Mouse (Mus musculus): ENCODE results near the gene Nav2. TPM values are rescaled to one million over a fixed set of nuclear protein-coding genes. Genes with fewer than 3 reads are reported as not detected.

Nav2 gene
- total and polyA plus RNA-seq, 2 experiments from 2014 or later: 16.3 to 44.0 TPM

DNA sequence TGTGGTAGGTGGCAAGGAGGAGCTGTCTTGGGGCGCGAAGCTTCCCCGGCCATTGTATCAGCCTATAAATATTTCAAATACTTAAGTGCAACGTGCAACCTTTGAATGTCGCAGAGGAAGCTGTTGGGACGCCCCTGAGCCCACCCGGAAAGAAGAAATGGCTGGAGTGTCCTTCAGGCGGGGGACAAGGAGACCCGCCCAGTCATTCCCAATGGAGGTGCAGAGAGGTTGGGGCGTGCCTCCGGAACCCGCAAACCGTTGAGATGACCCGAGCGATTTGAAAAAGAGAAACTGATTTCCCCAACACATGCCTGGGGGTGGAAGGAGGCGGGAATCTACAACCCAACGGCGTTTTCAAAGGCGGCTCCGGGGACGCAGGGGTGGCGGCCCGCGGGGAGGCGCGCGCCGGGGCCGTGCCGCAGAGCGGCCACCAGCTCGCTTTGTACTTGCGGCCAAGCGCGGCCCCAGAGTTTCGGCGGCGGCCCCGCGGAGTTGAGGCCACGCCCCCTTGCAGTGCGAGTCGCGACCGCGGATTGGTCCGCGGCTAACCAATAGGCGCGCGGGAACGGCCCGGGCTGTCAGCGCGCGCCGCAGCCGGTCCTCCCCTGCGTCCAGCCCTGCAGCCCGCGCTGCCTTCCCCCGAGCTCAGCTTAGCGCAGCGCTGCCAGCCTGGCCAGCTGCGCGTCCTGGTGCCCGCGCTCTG, 337.2 kb downstream of the Nav2 start:
- DNase-seq (peak; percentile 97), ATAC-seq (peak; percentile 95)
- no peak for TF ChIP-seq CTCF (IDR thresholded peaks at IDR 0.05; ENCODE audit: low read depth)
- no peaks in the 10 kb centered on the region for H3K36me3 ChIP-seq (ENCODE audit: insufficient read depth)
- peak overlapping the region; percentile 68 for H3K4me3 ChIP-seq (ENCODE audit: low read depth, low read length)
- whole genome bisulfite sequencing: 1% methylated on average over 68 of the region's 68 CpGs
- peak overlapping the region; percentile 88 for H3K27ac ChIP-seq (ENCODE audit: low read depth, low read length)
- peak overlapping the region; percentile 87 for H3K4me2 ChIP-seq (ENCODE audit: low read depth)
- H3K4me1 ChIP-seq (ENCODE audit: insufficient read depth): peaks cover 16% of the 10 kb centered on the region
- no peaks in the 10 kb centered on the region for H3K9me3 ChIP-seq (ENCODE audit: low read length)
- H3K9ac ChIP-seq: peak overlapping the region; percentile 76
- no peaks in the 10 kb centered on the region for H3K27me3 ChIP-seq (ENCODE audit: insufficient read depth, low read length)

- no peak for DNase-seq
- Histone ChIP-seq H3K9ac (peak overlapping the region; percentile 76), H3K27me3 (ENCODE audit: insufficient read depth, low read length) (no peaks in the 10 kb centered on the region), H3K4me3 (ENCODE audit: low read depth, low read length) (peak overlapping the region; percentile 68), H3K9me3 (ENCODE audit: low read length) (no peaks in the 10 kb centered on the region), H3K36me3 (ENCODE audit: insufficient read depth) (no peaks in the 10 kb centered on the region), H3K4me2 (ENCODE audit: low read depth) (peak overlapping the region; percentile 87), H3K27ac (ENCODE audit: low read depth, low read length) (peak overlapping the region; percentile 88), H3K4me1 (ENCODE audit: insufficient read depth) (peaks cover 18% of the 10 kb centered on the region)
- no peak for TF ChIP-seq CTCF (IDR thresholded peaks at IDR 0.05; ENCODE audit: low read depth)
- 0% methylated on average over 31 of the region's 31 CpGs for WGBS
- ATAC-seq: no peak; the same call in 1 of the 2 replicates
Observed at GRCm38 (mm10) chr7:49246240-49246578, 337.7 kb downstream of the Nav2 start.

- TF ChIP-seq CTCF (IDR thresholded peaks at IDR 0.05; ENCODE audit: low read depth): no peak
- H3K27me3 ChIP-seq (ENCODE audit: insufficient read depth, low read length): no peaks in the 10 kb centered on the region
- H3K4me3 ChIP-seq (ENCODE audit: low read depth, low read length): peak overlapping the region; percentile 68
- H3K4me2 ChIP-seq (ENCODE audit: low read depth): peak overlapping the region; percentile 87
- no peaks in the 10 kb centered on the region for H3K36me3 ChIP-seq (ENCODE audit: insufficient read depth)
- H3K9me3 ChIP-seq (ENCODE audit: low read length): no peaks in the 10 kb centered on the region
- ATAC-seq (no peak), DNase-seq (peak; percentile 40)
- H3K9ac ChIP-seq: peak overlapping the region; percentile 76
- peaks cover 18% of the 10 kb centered on the region for H3K4me1 ChIP-seq (ENCODE audit: insufficient read depth)
- 3% methylated on average over 50 of the region's 50 CpGs for WGBS
- peak overlapping the region; percentile 88 for H3K27ac ChIP-seq (ENCODE audit: low read depth, low read length)
Observed at GRCm38 (mm10) chr7:49246584-49247481, 338.3 kb downstream of the Nav2 start.

- WGBS: 14% methylated on average over 8 of the region's 8 CpGs
- H3K27ac ChIP-seq (ENCODE audit: low read depth, low read length): peak overlapping the region; percentile 88
- peak; percentile 77 for DNase-seq
Observed at GRCm38 (mm10) chr7:49247744-49248331, 339.3 kb downstream of the Nav2 start.

DNA sequence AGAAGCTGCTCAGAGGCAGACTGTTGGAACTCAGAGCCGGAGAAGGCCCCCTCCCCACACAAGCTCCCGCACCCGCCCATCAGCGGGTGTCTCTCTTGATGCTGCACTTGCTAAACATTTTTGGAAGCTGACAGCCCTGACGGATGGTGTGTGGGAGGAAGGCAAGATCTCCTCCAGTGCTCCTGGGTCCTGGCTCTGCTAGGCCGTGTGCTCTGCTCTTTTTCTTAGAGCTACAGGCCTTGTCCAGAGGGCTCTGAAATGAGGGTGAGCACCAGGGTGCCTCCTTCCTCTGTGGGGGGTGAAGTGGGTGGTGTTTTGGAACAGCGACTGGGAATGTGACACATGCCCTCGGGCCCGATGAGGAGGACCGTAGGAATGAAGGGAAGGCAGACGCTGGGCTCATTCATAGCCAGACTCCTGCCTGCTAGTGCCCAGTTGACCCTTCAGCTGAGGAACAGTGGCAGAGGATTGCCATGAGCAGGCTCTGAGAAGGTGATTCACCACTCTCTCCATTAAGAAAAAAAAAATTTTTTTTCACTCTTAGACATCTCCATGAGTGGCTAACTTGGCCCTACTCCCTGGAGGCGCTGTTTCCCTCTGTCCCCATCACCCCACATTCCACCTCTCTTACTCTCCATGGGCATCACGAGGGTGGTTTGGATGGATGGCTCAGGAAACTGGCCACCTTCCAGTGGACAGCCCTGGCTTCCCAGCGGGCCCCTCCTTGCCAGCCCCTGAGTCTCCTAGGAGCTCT, 340.0 kb downstream of the Nav2 start:
- TF ChIP-seq CTCF (IDR thresholded peaks at IDR 0.05; ENCODE audit: low read depth): no peak
- Histone ChIP-seq H3K4me3 (ENCODE audit: low read depth, low read length) (peak overlapping the region; percentile 68), H3K9ac (peak overlapping the region; percentile 76), H3K4me2 (ENCODE audit: low read depth) (peak overlapping the region; percentile 87), H3K4me1 (ENCODE audit: insufficient read depth) (peaks cover 18% of the 10 kb centered on the region), H3K27me3 (ENCODE audit: insufficient read depth, low read length) (no peaks in the 10 kb centered on the region), H3K36me3 (ENCODE audit: insufficient read depth) (no peaks in the 10 kb centered on the region), H3K9me3 (ENCODE audit: low read length) (no peaks in the 10 kb centered on the region), H3K27ac (ENCODE audit: low read depth, low read length) (peak overlapping the region; percentile 88)
- 33% methylated on average over 14 of the region's 14 CpGs for WGBS
- DNase-seq (peak; percentile 66), ATAC-seq (peak; percentile 3; the same call in 1 of the 2 replicates)

More at GRCm38 (mm10) chr7:49247744-49248331, 339.3 kb downstream of the Nav2 start:
- ATAC-seq: peak; percentile 10; the same call in 1 of the 2 replicates
- peak; percentile 40 for TF ChIP-seq CTCF (IDR thresholded peaks at IDR 0.05; ENCODE audit: low read depth)
- Histone ChIP-seq H3K36me3 (ENCODE audit: insufficient read depth) (no peaks in the 10 kb centered on the region), H3K9me3 (ENCODE audit: low read length) (no peaks in the 10 kb centered on the region), H3K4me2 (ENCODE audit: low read depth) (peak overlapping the region; percentile 87), H3K9ac (peak overlapping the region; percentile 76), H3K4me1 (ENCODE audit: insufficient read depth) (peaks cover 18% of the 10 kb centered on the region), H3K27me3 (ENCODE audit: insufficient read depth, low read length) (no peaks in the 10 kb centered on the region), H3K4me3 (ENCODE audit: low read depth, low read length) (peak overlapping the region; percentile 68)

DNA sequence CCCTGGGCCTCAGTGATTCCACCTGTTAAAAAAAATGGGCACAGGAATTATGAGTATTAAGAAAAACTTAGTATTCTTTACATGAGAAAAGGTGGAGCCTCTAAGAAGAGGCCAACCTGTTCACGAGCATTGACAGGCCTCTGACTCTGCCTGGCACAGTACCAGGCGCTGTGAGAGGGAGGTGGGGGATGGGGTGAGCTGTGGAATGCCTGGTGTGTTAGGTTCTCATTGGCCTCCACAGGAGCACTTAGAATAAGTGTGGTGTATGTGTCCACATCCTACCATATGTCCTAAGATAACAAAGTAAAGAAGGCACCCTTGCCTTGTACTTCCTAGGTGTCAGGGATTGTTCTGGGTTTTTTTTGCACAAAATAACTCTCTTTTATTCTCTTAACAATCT, 340.9 kb downstream of the Nav2 start:
- Histone ChIP-seq H3K4me3 (ENCODE audit: low read depth, low read length) (peak overlapping the region; percentile 68), H3K36me3 (ENCODE audit: insufficient read depth) (no peaks in the 10 kb centered on the region), H3K27me3 (ENCODE audit: insufficient read depth, low read length) (no peaks in the 10 kb centered on the region), H3K4me2 (ENCODE audit: low read depth) (peak overlapping the region; percentile 87), H3K9ac (peak overlapping the region; percentile 46), H3K27ac (ENCODE audit: low read depth, low read length) (no peak overlapping the region), H3K4me1 (ENCODE audit: insufficient read depth) (peaks cover 18% of the 10 kb centered on the region), H3K9me3 (ENCODE audit: low read length) (no peaks in the 10 kb centered on the region)
- TF ChIP-seq CTCF (IDR thresholded peaks at IDR 0.05; ENCODE audit: low read depth): no peak
- DNase-seq (no peak), ATAC-seq (no peak)
- 57% methylated on average over 2 of the region's 2 CpGs for WGBS
